Mouse (Mus musculus): ENCODE measurements around the gene Oaf.
A peak's percentile ranks its signal among the peaks of the same experiment; 100 is the strongest.

The Oaf gene

DNA sequence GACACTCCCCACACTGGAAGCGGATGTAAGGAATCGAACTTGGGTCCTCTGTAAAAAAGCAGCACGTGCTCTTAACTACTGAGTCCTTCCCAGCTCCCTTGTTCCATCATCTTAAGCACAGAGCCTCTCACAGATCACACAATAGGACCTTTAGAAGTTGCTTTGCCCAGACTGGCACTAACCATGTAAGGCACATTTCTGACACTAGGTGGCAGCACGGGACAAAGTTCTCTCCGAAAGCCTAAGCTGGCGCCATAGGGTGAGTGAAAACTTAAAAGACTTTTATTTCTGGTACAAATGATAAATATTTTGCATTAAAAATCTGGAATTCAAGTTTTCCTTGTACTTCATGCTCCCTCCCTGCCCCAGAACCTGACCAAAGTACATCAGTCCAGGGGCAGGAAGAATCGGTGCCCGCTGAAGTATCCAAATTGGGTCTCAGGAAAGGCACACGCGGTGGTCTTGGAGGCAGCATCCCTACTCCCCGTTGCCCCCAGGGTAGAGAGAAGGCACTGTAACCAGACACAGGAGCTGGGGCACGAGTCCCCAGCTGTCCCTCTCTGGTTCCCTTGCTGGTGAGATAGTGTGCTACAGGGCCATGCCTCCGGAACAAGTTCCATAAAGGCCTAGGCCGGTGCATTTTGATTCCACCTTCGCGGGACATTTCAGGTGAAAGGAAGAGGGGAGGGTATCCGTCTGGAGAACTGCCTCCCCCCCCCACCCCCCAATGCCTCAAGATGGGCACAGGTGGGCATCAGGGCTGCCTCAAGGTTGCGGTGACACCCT, 17.9 kb downstream of the Oaf start:
- DNase-seq: peak; percentile 89

- peak; percentile 74 for DNase-seq
Measured at GRCm38 (mm10) chr9:43210771-43211450, 28.8 kb downstream of the Oaf start.

- peak; percentile 91 for DNase-seq
Measured at GRCm38 (mm10) chr9:43210190-43210682, 29.5 kb downstream of the Oaf start, which contains the start of gene Pou2f3. Pou2f3 (minus strand) TSS chr9:43210369.

- DNase-seq: no peak
Measured at GRCm38 (mm10) chr9:43206022-43206390, 33.7 kb downstream of the Oaf start.

GRCm38 (mm10) chr9:43205343-43206021, 34.2 kb downstream of the Oaf start:
- no peak for DNase-seq

DNA sequence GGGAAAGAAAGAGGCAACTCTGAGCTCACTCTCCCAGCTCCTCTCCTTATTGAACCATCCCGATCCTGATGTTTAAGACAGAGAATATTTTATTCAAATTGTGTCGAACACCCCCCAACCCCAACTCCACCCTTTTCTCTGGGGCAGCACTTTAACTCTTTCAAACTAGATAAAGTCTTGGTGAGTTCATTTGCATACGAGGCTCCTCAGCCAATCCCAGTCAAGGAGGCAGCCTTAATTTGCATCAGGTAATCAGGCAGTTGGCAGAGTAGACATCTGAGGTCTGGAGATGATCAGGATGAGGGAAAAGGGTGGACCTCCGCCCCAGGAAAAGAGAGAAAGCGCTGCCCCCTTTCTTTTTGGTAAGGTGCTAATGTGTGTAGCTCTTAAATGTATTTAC, 39.5 kb downstream of the Oaf start:
- DNase-seq: no peak

DNA sequence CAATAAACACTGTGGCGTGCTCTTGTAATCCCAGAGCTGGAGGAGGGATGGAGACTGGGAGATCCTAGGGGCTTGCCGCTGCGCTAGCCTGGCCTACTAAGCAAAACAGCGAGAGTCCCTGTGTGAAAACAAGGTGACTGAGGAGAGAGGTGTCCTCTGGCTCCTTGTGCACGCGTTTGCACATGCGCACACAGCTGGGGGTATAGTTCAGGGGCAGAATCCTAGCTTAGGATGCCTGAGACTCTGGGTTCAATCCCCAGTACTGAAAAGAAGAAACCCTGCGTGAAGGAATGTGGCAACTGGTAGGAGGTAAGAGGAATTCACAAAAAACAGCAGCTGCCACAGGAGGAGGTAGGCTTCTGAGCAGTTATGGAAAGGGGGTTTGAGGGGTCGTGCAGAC, 45.7 kb downstream of the Oaf start:
- no peak for DNase-seq

GRCm38 (mm10) chr9:43191561-43191960, 48.1 kb downstream of the Oaf start:
- DNase-seq: no peak

- DNase-seq: no peak
Measured at GRCm38 (mm10) chr9:43189021-43189356, 50.7 kb downstream of the Oaf start.

- DNase-seq: no peak
Measured at GRCm38 (mm10) chr9:43188309-43189020, 51.2 kb downstream of the Oaf start.

DNA sequence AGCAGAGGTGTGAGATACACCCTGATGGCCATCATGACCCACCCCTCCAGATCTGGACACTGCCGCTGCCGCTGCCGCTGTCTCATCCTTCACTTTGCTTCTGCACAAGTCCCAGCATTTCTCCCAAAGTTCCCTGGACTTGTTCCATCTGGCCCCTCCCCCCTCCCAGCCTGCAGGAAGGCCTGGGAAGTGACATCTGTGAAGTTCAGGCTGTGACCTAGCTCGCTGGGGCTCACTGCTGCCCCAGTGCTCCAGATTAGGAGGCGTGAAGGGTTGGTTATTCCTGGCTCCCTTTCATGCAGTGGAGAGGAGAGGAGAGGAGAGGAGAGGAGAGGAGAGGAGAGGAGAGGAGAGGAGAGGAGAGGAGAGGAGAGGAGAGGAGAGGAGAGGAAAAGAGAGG, 60.1 kb downstream of the Oaf start:
- peak; percentile 38 for DNase-seq

GRCm38 (mm10) chr9:43178172-43178571, 61.5 kb downstream of the Oaf start:
- peak; percentile 8 for DNase-seq
